Mouse (Mus musculus) spleen, postnatal 14 days (tissue): ENCODE measurements around the gene Fosl1.
A peak's percentile ranks its signal among the peaks of the same experiment; 100 is the strongest.

ENCODE experiments used
- DNase-seq, 2 experiments: peaks; one replicate each; pipeline ENCODE4 v3.0.0; 2021 to 2022; ENCODE audit warnings: low spot score in 2 of 2

Gene Fosl1

GRCm38 (mm10) chr19:5424782-5425741 lies 22.3 kb upstream of the Fosl1 start, which contains the start of the genes Drap1 and AI837181:
Gene Drap1, minus strand, starts transcription at chr19:5424979.
Gene AI837181, plus strand, starts transcription at chr19:5425144.
- DNase-seq = peak; percentile 92 to 95

- no peak for DNase-seq
Observed at GRCm38 (mm10) chr19:5425906-5426565, 21.3 kb upstream of the Fosl1 start.

DNA sequence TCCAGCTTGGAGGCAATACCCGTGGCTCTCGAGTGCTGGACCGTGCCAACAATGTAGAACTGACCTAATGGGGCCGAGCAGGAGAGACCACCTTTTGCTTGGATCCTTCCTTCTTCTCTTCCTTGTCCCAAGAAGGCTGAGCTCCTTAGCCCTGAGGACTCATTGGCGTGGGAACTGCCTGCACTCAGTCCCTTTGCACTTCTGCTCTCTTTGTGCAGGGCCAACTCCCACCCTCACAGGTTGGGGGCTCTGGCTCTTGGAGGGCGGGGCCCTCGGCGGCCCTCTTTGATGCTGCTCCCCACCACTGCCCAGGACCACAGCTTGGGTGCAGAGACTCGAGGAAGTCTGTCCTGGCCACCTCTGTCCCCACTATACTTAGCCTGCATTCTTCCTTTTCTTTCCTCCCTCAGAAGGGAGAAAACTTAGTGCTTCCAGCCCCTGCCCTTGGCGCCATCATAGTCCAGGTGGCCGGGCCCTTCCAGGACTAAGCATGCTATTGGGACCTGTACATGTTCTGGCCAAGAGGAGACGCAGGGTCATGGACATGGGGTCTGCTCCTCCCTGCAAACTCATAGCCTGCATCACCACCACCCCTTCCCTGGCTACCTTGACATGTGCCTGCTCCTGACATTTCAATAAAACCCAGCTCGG lies 20.6 kb upstream of the Fosl1 start:
- no peak for DNase-seq

- DNase-seq = no peak
Observed at GRCm38 (mm10) chr19:5428083-5428482, 19.3 kb upstream of the Fosl1 start.

- no peak for DNase-seq
Observed at GRCm38 (mm10) chr19:5429219-5429618, 18.1 kb upstream of the Fosl1 start.

DNA sequence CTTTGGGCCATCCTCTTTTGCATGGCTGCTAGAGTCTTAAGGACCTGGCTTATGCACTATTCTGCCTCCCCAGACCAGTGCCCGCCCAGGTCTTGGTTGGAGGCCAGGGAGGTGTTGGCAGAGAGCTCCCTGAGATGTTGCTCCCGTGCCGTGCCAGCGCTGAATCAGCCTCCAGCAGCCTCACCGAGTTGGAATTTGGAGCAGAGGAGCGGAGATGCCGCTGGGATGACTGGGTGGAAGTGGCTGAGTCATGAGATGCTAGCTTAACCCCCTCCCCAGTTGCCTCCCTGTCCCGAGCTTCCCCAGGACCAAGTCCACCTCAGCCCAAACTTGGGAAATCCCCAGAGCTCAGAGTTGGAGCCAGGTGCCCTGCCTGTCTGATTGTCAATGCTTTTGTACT lies 17.5 kb upstream of the Fosl1 start:
- DNase-seq = no peak

- no peak for DNase-seq
Observed at GRCm38 (mm10) chr19:5430408-5430807, 16.9 kb upstream of the Fosl1 start.

DNA sequence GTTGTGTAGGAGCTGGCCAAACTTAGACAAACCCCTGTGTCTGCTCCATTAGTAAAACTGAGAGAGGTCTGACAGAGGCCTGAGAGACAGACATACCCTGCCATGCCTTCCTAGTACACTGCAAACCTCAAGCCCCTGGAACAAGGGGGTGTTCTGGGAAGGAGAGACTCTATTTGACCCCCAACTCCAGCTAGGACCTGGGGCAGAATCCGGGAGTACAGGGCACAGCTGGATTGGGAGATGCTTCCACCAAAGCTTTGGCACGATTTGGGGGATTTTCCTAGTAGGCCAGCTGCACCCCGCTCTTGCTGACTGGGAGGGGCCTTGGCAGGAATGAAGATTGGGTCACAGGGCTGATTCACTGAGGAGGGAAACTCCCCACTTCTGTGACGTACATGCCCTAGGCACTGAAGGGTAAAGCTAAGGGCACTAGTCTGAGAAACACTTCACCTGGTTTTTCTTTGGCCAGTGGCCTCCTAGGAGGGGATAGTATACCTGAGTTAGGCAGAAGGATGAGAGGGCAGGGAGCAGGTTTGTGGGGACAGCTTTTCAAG lies 15.4 kb upstream of the Fosl1 start:
- DNase-seq = no peak

DNA sequence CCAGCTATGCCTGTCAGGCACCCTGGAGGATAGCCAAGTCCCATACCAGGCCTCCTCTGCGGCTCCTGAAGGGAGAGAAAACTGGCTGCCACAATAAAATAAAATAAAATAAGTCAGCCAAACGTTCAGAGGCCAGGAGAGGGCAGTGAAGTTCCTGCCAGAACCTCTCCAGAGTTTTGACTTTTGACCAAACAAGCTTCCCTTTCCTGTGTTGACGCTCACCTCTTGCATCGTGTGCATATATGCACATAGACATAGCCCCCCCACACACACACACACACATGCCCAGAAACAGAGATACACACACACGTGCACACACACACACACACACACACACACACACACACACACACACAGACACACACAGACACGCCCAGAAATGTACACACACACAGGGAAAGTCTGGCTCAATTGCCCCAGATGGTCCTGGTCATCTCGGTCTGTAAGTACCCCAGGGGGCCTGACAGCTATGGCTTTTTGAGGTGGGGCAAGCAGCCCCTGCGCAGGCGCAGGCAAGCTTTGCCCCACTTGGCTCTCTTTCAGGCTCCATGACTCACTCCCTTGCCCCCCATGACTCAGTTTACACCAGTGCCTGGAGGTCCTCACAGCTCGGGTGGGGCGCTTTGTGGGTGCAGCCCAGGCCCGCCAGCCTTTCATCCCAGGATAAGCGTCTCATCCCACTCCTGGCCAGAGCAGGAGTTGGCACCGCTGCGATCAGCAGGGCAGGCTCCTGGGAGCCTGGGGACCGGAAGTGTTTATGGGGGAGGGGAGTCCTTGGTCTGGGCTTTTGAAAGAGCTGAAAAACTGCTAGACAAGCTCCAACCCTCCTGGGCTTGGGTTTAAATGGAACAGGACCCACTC lies 14.1 kb upstream of the Fosl1 start:
- no peak for DNase-seq

DNA sequence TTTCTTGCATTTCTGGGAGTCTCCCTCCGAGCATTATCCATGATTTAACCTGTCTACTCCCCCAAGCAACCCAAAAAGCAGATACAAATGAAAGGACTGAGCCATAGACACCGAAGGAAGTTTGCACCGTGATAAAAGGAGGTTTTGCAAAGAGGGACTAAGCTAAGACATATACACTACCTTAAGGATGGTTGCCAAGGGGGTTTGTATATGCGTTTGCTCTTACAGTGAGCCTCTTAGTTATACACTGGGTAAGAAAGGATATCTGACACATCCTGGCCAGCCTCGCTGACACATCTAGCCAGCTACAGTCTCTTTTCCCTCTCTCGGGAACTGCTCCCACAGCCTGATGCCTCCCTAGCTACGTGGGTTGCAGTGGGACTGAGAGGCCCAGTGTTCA lies 13.4 kb upstream of the Fosl1 start:
- no peak for DNase-seq

DNA sequence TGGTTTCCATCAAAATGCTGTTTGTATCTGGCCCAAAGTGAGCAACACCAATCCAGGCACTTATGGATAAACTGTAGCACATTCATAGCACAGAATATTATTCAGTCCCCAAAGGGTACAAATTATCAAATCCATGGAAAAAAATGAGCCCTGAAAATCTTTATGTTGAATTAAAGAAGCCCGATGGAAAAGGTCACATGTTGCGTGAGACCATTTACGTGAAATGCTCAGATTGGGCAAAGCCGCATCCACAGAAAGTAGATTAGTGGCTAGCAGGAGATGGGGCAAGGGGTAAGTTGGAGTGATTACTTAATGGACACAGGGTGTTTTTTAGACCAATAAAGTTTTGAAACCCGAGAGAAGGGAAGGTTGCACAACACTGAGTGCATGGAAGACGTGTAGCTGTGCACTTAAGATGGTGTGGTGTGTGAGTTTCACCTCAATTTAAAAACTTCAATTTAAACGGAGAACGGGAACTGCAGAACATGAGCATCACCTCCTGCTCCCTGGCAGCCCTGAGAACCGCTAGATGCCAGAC lies 2.9 kb upstream of the Fosl1 start:
- DNase-seq = no peak

DNA sequence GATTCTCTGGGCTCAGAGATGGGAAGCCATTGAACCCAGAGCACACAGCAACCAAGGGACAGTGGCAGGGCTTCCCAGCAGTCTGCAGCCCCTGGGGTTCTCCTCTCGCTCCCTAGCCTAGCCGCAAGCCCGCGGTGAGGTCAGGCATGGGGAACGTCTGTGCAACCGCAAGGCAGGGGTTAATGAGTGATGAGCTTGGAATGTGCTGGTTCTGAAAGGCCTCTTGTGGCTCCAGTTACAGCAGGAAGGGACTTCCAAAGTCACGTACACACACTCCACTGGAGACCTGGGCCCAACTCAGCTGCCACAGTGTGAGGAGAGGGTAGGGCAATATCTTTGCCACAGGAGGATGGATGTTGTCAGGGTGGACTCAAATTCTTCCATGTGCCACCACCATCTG lies 2.4 kb upstream of the Fosl1 start:
- DNase-seq = no peak

DNA sequence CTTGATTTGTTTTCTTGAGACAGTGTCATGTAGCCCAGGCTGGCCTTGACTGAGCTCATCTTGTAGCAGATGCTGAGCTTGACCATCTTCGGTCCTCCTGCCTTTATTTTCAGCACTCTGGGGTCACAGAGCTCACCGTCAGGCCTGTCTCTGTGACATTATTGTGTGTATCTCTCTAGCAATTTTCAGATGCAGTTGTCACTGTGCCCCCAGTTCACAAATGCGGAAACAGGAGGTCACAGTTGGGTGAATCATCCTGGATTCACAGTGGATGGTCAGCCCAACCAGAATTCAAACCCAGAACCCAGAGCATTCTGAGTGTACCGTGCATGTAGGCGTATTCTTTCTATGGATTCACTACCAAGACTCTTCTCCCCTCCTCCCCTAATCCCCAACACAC lies 1.6 kb upstream of the Fosl1 start:
- DNase-seq = no peak

DNA sequence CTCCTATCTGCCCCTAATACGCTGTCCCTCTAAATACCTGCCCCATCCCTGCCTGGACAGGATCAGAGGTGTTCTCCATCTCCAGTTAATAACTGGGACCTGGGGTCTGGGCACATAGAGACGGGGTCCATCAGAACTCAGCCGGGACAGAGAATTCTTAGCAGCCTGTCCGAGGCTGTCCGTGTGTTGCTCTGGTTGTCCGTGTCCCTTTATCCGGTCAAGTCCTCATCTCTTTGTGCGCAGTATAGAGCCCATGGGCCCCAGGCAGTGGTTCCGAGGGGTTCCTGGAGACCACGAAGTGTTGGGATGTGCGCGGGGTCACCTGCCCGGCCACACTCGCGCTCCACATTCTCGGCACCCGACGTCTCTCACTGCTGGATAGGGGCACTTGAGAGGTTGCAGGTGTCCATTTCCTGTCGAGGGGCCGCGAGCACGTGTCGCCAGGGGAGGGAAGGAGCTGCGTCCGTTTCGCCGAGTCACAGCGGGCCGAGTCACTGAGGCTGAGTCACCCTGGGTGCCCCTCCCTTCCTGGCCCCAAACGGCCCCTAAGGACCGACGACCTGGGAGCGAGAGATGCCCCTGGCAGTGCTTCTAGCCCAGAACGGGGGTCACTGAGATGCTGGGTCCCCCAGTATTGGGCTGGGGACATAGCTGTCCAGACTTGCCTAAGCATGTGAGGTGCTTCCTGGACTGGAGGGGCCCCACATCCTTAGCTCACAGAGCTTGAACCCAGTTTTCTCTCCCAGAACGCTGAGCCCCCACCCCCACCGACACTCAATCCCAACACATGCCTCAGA lies 1.2 kb downstream of the Fosl1 start:
- DNase-seq = no peak

DNA sequence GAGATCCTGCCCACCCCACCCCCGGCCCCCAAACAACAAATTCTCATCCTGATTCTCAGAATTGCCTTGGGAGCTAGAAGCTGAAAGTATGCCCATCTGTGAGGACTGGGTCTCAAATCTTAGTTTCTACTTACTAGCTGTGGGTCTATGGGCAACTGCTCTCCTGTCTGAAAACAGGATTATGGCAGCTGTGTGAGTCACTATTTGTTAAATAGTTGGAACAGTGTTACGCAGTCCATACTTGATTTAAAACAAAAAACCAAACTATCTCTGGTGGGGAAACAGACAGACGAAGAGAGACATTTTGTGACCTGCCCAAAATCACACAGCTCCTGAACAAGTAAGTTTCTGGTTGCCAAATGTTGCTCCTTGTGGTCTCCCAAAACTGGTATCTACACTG lies 2.3 kb downstream of the Fosl1 start:
- no peak for DNase-seq

DNA sequence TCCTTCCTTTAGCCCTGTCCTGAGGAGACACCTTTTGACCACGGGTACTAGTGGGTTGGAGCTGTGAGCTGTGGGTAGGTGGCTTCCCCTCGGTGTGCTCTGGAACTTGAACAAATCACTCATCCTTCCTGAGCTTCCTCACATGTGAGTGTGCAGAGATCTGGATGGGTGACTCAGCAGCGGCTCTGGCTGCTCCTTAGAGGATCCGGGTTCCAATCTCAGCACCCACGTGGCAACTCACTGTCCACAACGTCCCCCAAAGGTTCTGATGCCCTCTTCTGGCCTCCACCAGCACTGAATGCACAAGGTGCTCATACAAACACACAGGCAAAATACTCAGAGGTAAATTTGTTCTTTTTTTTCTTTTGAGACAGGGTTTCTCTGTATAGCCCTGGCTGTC lies 4.4 kb downstream of the Fosl1 start:
- no peak for DNase-seq

DNA sequence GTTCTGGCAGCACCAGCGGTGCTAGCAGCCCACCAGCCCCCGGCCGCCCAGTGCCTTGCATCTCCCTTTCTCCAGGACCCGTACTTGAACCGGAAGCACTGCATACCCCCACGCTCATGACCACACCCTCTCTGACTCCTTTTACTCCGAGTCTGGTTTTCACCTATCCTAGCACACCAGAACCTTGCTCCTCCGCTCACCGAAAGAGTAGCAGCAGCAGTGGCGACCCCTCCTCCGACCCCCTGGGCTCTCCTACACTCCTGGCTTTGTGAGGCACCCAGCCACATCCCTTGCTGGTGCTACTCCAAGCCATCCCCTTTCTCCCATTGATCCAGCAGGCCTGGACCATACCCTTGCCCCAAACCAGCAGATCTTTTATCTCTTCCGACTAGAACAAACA lies 7.7 kb downstream of the Fosl1 start:
- DNase-seq = no peak

GRCm38 (mm10) chr19:5455568-5455967 lies 8.2 kb downstream of the Fosl1 start:
- DNase-seq = no peak

DNA sequence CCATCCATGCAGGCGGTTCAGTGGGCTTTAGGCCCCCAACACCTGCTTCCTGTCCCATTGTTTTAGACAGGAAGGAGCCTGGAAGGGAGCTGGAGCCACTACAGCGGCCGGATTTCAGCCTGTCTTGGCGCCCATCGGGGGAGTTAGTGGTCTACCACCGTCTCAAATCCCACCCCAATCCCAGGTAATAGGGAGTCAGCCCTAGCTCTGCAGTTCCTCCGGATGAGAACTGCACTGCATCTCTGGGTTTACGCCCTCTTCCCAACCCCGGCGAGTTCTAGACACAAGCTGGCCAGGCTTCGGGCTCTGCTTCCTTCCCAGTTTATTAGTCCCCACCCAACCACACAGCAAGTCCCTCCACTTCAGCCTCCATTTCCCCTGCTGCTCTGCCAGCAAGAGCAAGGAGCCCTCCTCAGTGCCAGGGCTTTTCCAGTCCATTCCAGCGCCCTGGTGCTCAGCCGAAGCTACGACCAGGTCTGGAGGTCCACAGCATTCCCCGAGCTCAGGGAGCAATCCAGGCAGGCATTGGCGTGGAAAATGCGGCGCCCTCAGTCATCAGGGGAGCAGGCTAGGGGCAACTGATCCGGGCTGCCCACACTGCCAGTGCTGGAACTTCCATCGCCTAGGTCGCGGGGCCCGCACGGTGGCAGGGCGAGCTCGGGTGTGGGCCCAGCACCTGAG lies 9.0 kb downstream of the Fosl1 start:
- no peak for DNase-seq
